17 mouse cellular contexts compared by ENCODE assay signal in the genomic region with DNA sequence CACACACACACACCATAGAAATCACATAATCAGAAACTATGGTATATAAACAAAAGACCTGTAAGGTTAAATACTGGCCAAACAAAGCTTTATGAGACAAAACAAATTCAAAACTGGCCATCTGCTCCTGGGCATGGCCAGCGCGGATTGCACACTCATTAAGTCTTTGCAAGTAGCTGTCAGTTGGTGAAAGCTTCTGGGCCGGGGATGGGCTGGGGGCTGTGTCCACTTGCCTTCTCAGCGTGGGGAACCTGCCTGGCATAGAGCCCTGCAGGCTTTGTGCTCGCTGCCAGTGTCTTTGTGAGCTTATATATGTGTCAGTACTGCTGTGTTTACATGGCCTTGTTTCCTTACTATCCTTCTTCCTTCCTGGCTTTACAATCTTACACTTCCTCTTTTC.
DNase-seq lines count a peak whose midpoint lies in the region; ATAC-seq and TF ChIP-seq lines count a peak whose summit lies in the region.
"Had no signal": no experiment of that assay in that cellular context is flagged by ENCODE, and none has a peak within 500 bp of the region (broad histone marks: within the 10 kb centered on the region; RNA-seq: fewer than 3 reads in every experiment).

No protein-coding gene starts in this region.

- H3K27ac ChIP-seq in lung, embryonic 14.5 days (ENCODE audit: low read depth), result no peak overlapping the region
- H3K27ac ChIP-seq in hindbrain, embryonic 11.5 days (ENCODE audit: low read depth, low read length), result peak overlapping the region; percentile 62
- H3K27ac ChIP-seq in midbrain, embryonic 12.5 days (replicated peaks), result peak overlapping the region; percentile 66
- H3K27ac ChIP-seq: gastrocnemius, adult 2 months; heart, embryonic 15.5 days; liver, embryonic 15.5 days had no signal

- no peaks in the 10 kb centered on the region for H3K27me3 ChIP-seq in lung, embryonic 14.5 days (ENCODE audit: insufficient read depth, low read length)
- H3K27me3 ChIP-seq in hindbrain, embryonic 11.5 days (ENCODE audit: control insufficient read depth, insufficient read depth, low read length), result no peaks in the 10 kb centered on the region
- no peaks in the 10 kb centered on the region for H3K27me3 ChIP-seq in midbrain, embryonic 12.5 days
- H3K27me3 ChIP-seq: heart, embryonic 15.5 days; liver, embryonic 15.5 days had no signal

- no peak overlapping the region for H3K4me2 ChIP-seq in lung, embryonic 14.5 days
- no peak overlapping the region for H3K4me2 ChIP-seq in hindbrain, embryonic 11.5 days (replicated peaks; ENCODE audit: low read depth, low read length)
- H3K4me2 ChIP-seq in midbrain, embryonic 12.5 days (replicated peaks), result no peak overlapping the region
- H3K4me2 ChIP-seq: heart, embryonic 15.5 days; liver, embryonic 15.5 days had no signal

- H3K4me1 ChIP-seq in lung, embryonic 14.5 days (ENCODE audit: insufficient read depth), result no peaks in the 10 kb centered on the region
- no peaks in the 10 kb centered on the region; the same call in 1 of the 2 replicates for H3K4me1 ChIP-seq in hindbrain, embryonic 11.5 days (replicated peaks; ENCODE audit: control insufficient read depth, insufficient read depth, low read length)
- H3K4me1 ChIP-seq in midbrain, embryonic 12.5 days, result peaks cover 10% of the 10 kb centered on the region
- H3K4me1 ChIP-seq: heart, embryonic 15.5 days; liver, embryonic 15.5 days had no signal

- no peak for TF ChIP-seq CTCF in lung, embryonic 14.5 days (IDR thresholded peaks at IDR 0.05; ENCODE audit: low read depth)
- no peak for TF ChIP-seq CTCF in brain, embryonic 14.5 days (IDR thresholded peaks at IDR 0.05; ENCODE audit: borderline replicate concordance, extremely low read depth, insufficient read depth, insufficient read length)

- H3K9ac ChIP-seq in lung, embryonic 14.5 days, result no peak overlapping the region
- no peak overlapping the region for H3K9ac ChIP-seq in hindbrain, embryonic 11.5 days (ENCODE audit: low read depth, low read length)
- no peak overlapping the region for H3K9ac ChIP-seq in midbrain, embryonic 12.5 days (replicated peaks)
- H3K9ac ChIP-seq: heart, embryonic 15.5 days; liver, embryonic 15.5 days had no signal

- H3K9me3 ChIP-seq in lung, embryonic 14.5 days (ENCODE audit: low read depth, low read length), result no peaks in the 10 kb centered on the region
- H3K9me3 ChIP-seq in hindbrain, embryonic 11.5 days (ENCODE audit: control insufficient read depth, low read length), result no peaks in the 10 kb centered on the region
- H3K9me3 ChIP-seq in midbrain, embryonic 12.5 days, result no peaks in the 10 kb centered on the region
- H3K9me3 ChIP-seq: heart, embryonic 15.5 days; liver, embryonic 15.5 days had no signal

- no peak overlapping the region for H3K4me3 ChIP-seq in lung, embryonic 14.5 days (ENCODE audit: low read depth, low read length)
- no peak overlapping the region for H3K4me3 ChIP-seq in hindbrain, embryonic 11.5 days (ENCODE audit: low read depth, low read length)
- H3K4me3 ChIP-seq in midbrain, embryonic 12.5 days, result no peak overlapping the region
- H3K4me3 ChIP-seq: gastrocnemius, adult 2 months; heart, embryonic 15.5 days; liver, embryonic 15.5 days had no signal

- WGBS in lung, embryonic 14.5 days, result 55% methylated on average over 5 of the region's 5 CpGs
- WGBS in hindbrain, embryonic 11.5 days, result 40% methylated on average over 5 of the region's 5 CpGs
- 27% methylated on average over 5 of the region's 5 CpGs for WGBS in midbrain, embryonic 12.5 days

- peak; percentile 17 for DNase-seq in lung, embryonic 14.5 days
- DNase-seq in lung, postnatal 36 days, result no peak
- peak; percentile 75 for DNase-seq in brain, embryonic 14.5 days (ENCODE audit: low read depth)
- peak; percentile 44 for DNase-seq in hindbrain, embryonic 11.5 days (ENCODE audit: low spot score)
- DNase-seq in Muller cell, postnatal 12 days (ENCODE audit: inconsistent ontology term), result no peak
- DNase-seq in kidney, adult 11 months, result no peak
- DNase-seq in adrenal gland, adult 18-20 months (ENCODE audit: low spot score in 2 of 2), result no peak
- DNase-seq: cerebellum, adult 18-20 months; gastrocnemius, adult 2 months; heart, adult 18-20 months; kidney, adult 18-20 months; kidney, postnatal 10 days; thymus, adult 18-20 months had no signal

- no peak for ATAC-seq in lung, embryonic 14.5 days (ENCODE audit: insufficient read depth)
- ATAC-seq in hindbrain, embryonic 11.5 days (ENCODE audit: low FRiP score), result peak; percentile 47; the same call in 1 of the 2 replicates
- peak; percentile 54; the same call in 1 of the 2 replicates for ATAC-seq in midbrain, embryonic 12.5 days (ENCODE audit: low FRiP score, low read depth)
- ATAC-seq: forebrain, embryonic 16.5 days had no signal

- no peak for TF ChIP-seq POLR2A in brain, embryonic 14.5 days (IDR thresholded peaks at IDR 0.05; ENCODE audit: borderline replicate concordance, extremely low read depth, insufficient read depth, insufficient read length, poor library complexity, severe bottlenecking)

- H3K36me3 ChIP-seq in lung, embryonic 14.5 days (ENCODE audit: insufficient read depth), result no peaks in the 10 kb centered on the region
- H3K36me3 ChIP-seq in hindbrain, embryonic 11.5 days (ENCODE audit: control insufficient read depth, insufficient read depth, low read length), result no peaks in the 10 kb centered on the region
- H3K36me3 ChIP-seq in midbrain, embryonic 12.5 days, result no peaks in the 10 kb centered on the region
- H3K36me3 ChIP-seq: heart, embryonic 15.5 days had no signal

Comparison
In these comparisons a context has a peak if more than half of its experiments do, and no peak if none do; other contexts are left out.
1. DNase-seq: peak in lung, embryonic 14.5 days (single experiment), brain, embryonic 14.5 days (single experiment) and hindbrain, embryonic 11.5 days (single experiment); none in lung, postnatal 36 days (single experiment), Muller cell, postnatal 12 days (single experiment), kidney, adult 11 months (single experiment) and adrenal gland, adult 18-20 months (0 of 2).